Mouse (Mus musculus): ENCODE results near the gene Rbm44.

Gene Rbm44

GRCm38 (mm10) chr1:91144813-91145212 is at the start of gene Rbm44:
Rbm44 (plus strand) TSS chr1:91145089.
- no peak for DNase-seq (ENCODE audit: extremely low read depth, insufficient read length, low spot score)

GRCm38 (mm10) chr1:91095258-91095657 is 49.6 kb upstream of the Rbm44 start:
- DNase-seq (ENCODE audit: extremely low read depth, insufficient read length, low spot score), result peak; percentile 70

DNA sequence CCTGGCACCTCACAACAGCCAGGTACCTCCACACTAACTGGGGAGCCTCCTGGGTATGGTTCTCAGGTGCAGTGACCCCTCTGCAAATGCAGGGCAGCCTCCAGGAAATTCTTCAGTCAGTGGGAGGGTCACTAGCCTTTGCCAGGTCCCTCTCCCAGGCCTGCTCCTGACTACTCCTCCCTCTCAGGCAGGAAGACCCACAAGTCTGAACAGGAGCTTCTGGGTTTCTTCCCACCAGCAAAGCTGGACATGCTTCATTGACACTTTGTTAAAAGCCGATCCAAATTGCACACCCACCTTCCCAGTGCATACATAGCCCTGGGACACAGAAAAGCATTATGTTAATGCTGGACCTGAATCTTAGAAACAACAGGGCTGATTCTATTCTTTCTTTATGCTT is 49.0 kb upstream of the Rbm44 start:
- DNase-seq (ENCODE audit: extremely low read depth, insufficient read length, low spot score), result no peak

DNA sequence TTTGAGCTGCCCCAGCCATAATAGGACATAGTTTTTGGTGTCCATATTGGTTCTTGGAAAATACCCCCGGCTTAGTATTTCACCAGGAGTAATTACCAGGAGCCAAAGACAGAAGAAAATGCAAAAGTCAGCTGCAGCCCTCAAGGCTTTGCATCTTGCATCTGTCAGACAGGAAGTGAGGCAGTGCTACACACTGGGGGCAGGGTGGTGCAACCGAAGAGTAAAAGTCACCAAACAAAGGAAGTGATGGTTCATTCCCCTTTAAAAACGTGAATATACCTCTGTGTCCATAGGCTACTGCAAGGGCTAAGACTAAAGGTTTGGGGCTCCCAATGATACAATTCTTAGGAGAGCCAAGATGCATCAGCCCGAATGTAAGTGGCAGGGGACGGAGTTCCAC is 48.4 kb upstream of the Rbm44 start:
- DNase-seq (ENCODE audit: extremely low read depth, insufficient read length, low spot score), result no peak

GRCm38 (mm10) chr1:91097283-91097834 is 47.5 kb upstream of the Rbm44 start:
- DNase-seq (ENCODE audit: extremely low read depth, insufficient read length, low spot score), result no peak

GRCm38 (mm10) chr1:91098887-91099286 is 46.0 kb upstream of the Rbm44 start:
- peak; percentile 58 for DNase-seq (ENCODE audit: extremely low read depth, insufficient read length, low spot score)

DNA sequence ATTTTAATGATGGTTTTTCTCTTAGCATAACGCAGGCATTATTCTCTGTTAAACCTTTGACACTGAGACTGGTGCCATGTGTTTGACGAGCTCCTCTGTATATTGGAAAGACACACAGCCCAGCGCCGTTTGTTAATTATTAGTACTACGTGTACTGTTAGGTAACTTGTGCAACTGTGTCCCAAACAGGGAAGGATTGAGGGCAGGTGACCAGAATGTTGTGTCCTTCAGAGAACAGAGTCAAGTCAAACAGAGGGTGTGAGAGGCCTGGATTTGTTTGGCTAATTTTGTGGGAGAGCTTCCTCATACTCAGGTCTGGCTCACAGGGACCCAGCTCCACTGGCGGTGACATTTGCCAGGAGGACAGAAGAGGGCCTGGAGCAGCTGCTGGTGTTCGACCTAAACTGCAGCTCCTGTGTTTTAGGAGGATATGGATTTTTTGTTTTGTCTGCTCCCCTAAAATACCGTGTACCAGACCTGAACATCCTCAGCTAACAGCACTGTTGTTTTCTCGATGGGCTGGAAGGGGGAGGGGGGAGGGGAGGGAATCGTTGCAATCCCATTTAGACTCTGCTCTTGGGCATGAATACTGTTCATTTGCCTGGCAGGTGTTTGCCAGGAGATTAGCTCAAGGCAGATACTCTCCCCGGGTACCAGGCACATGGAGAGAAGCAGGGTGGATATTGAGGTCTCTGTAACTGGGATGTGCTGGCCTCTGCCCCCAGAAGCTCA is 43.0 kb upstream of the Rbm44 start:
- DNase-seq (ENCODE audit: extremely low read depth, insufficient read length, low spot score), result no peak

DNA sequence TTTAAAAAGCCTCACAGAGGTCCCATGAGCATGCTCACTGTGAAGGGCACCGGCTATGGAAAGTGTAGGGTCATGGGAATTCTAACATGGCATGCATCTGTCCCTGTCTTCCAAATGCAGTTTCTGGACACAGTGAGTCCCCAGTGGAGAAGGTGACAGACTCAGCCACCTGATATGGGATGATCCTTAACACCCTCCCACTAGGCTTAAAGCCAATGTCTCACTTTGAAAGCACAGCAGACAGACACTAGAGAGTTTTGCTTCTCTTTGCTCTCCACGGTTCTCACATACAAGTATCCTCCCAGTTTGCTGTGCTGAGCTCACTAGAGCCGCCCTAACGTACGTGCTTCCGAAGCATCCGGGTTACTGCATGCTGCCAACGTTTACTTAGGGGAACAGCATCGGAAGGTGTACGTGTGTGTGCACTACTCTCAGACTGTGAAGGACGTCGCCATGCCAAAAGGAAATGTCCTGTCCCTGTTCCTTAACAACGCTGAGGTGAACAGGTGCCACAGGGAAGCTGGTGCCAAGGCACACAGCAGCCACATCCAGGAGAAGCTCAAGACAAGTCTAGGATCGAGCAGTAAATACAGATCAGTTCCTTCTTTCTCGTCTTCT is 41.4 kb upstream of the Rbm44 start:
- DNase-seq (ENCODE audit: extremely low read depth, insufficient read length, low spot score), result no peak

GRCm38 (mm10) chr1:91107548-91107947 is 37.3 kb upstream of the Rbm44 start:
- no peak for DNase-seq (ENCODE audit: extremely low read depth, insufficient read length, low spot score)

- DNase-seq (ENCODE audit: extremely low read depth, insufficient read length, low spot score), result no peak
Observed at GRCm38 (mm10) chr1:91109302-91109701, 35.6 kb upstream of the Rbm44 start.

- no peak for DNase-seq (ENCODE audit: extremely low read depth, insufficient read length, low spot score)
Observed at GRCm38 (mm10) chr1:91112171-91112570, 32.7 kb upstream of the Rbm44 start.

- DNase-seq (ENCODE audit: extremely low read depth, insufficient read length, low spot score), result no peak
Observed at GRCm38 (mm10) chr1:91112606-91113005, 32.3 kb upstream of the Rbm44 start.

- no peak for DNase-seq (ENCODE audit: extremely low read depth, insufficient read length, low spot score)
Observed at GRCm38 (mm10) chr1:91122121-91122520, 22.8 kb upstream of the Rbm44 start.

GRCm38 (mm10) chr1:91123004-91123403 is 21.9 kb upstream of the Rbm44 start:
- no peak for DNase-seq (ENCODE audit: extremely low read depth, insufficient read length, low spot score)

DNA sequence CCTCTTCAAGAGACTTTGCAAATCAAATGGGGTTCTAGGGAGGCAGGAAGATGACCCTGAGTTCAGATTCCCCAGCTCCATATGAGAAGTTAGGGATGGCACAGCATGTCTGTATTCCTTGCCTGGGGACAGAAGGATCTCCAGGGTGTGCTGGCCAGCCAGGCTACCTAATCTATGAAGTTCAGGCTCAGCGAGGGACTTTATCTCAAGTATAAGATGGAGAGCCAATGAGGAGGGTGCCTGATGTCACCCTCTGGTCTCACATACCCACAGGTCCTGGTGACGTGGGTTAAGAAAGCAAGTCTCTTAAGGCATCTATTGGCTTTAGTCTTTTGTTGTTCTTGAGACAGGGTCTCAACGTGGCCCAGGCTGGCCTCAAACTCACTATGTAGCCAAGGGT is 21.4 kb upstream of the Rbm44 start:
- DNase-seq (ENCODE audit: extremely low read depth, insufficient read length, low spot score), result no peak

GRCm38 (mm10) chr1:91128849-91129248 is 16.0 kb upstream of the Rbm44 start:
- DNase-seq (ENCODE audit: extremely low read depth, insufficient read length, low spot score), result no peak

DNA sequence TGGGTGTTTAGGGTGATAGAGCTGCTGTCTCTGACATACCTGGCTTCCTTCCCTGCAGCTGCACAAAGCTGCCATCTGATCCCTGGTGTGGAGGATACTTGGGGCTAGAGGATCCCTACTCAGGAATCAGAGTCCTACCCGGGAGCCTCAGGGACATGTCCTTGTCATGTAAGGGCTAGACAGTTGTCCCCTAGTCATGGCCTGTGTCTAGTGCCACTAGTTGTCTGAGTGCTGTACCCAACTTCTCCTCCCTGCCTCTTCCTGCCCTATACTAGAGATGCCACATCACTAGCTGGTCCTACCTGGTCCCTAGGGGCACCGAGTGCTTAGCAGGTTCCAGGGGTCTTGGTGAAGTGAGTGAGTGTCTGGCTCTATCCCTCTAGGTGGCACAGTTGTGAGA is 7.9 kb upstream of the Rbm44 start:
- no peak for DNase-seq (ENCODE audit: extremely low read depth, insufficient read length, low spot score)

GRCm38 (mm10) chr1:91151509-91151908 is 6.6 kb downstream of the Rbm44 start:
- DNase-seq (ENCODE audit: extremely low read depth, insufficient read length, low spot score), result no peak

GRCm38 (mm10) chr1:91166798-91167197 is 21.9 kb downstream of the Rbm44 start:
- DNase-seq (ENCODE audit: extremely low read depth, insufficient read length, low spot score), result peak; percentile 58

GRCm38 (mm10) chr1:91169157-91169556 is 24.3 kb downstream of the Rbm44 start:
- no peak for DNase-seq (ENCODE audit: extremely low read depth, insufficient read length, low spot score)

DNA sequence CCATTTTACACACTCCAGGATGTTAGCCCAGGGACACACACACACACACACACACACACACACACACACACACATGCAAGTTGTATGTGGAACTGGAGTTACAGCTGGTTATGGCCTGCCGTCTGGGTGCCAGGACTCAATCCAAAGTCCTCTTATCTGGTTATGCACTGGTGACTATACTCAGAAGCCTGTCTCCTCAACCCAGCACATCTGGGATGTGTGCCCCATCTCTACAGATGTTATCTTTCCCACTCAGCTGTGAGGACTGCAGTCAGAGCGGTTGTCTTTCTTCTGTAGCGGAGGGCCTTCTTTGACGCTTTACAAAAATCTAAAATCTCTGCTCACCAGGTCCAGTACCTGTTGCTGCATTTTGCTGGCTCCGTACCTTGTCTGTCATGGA is 29.9 kb downstream of the Rbm44 start:
- DNase-seq (ENCODE audit: extremely low read depth, insufficient read length, low spot score), result no peak

DNA sequence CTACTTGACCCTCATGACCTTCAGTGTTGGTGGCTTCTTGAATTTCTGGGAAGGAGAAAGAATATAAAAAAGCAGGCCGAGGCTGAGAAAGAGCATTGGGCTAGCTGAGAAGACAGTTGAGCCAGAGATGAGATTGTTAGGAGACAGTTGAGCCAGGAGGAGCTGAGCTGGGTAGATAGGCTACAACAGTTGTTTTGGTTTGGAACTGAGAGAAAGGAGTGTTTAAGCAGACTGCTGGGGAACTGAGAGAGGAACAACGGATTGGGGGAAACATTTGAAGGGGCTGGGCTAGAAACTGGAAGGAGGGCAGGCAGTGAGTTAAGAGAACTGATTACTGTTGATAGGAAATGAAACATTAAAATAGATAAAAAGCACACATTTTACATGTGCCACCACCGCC is 31.1 kb downstream of the Rbm44 start:
- DNase-seq (ENCODE audit: extremely low read depth, insufficient read length, low spot score), result no peak

Data from 3134 (cell line).